Mouse (Mus musculus): Measurements from ENCODE around the gene Cyp4a14. TPM values are rescaled to one million over a fixed set of nuclear protein-coding genes. Genes with fewer than 3 reads are reported as not detected.
"Not testable (repeated sequence)": the region's sequence is repeated elsewhere in the genome, so short reads cannot be mapped to it uniquely, and the experiment has no call there.

Cyp4a14 gene
- polyA plus RNA-seq, 1 experiment from 2014 or later = not detected

GRCm38 (mm10) chr4:115473585-115473984 is 22.4 kb downstream of the Cyp4a14 start:
- DNase-seq; H3K9me3 ChIP-seq (ENCODE audit: control insufficient read depth, low read length); H3K27ac ChIP-seq (replicated peaks; ENCODE audit: low read depth, low read length); H3K36me3 ChIP-seq (ENCODE audit: control insufficient read depth, insufficient read depth, low read length); H3K9ac ChIP-seq (replicated peaks; ENCODE audit: low read length); H3K4me3 ChIP-seq (replicated peaks; ENCODE audit: low read depth, low read length); H3K4me1 ChIP-seq (ENCODE audit: control insufficient read depth, insufficient read depth, low read length); H3K27me3 ChIP-seq (ENCODE audit: control insufficient read depth, insufficient read depth, low read length); ATAC-seq (ENCODE audit: low FRiP score, low TSS enrichment); H3K4me2 ChIP-seq (ENCODE audit: low read length): not testable (repeated sequence)
- WGBS = 89% methylated on average over 3 of the region's 3 CpGs

GRCm38 (mm10) chr4:115452304-115452703 is 43.6 kb downstream of the Cyp4a14 start, which contains the start of gene Cyp4a30b:
Gene Cyp4a30b, plus strand, starts transcription at chr4:115452604.
- Histone ChIP-seq H3K4me3 (replicated peaks; ENCODE audit: low read depth, low read length) (no peak within 1 kb of the TSS), H3K4me1 (ENCODE audit: control insufficient read depth, insufficient read depth, low read length) (no peaks in the 10 kb centered on the region), H3K27ac (replicated peaks; ENCODE audit: low read depth, low read length) (no peak within 1 kb of the TSS), H3K4me2 (ENCODE audit: low read length) (no peak within 1 kb of the TSS), H3K9me3 (ENCODE audit: control insufficient read depth, low read length) (no peaks in the 10 kb centered on the region), H3K9ac (replicated peaks; ENCODE audit: low read length) (no peak within 1 kb of the TSS), H3K36me3 (ENCODE audit: control insufficient read depth, insufficient read depth, low read length) (no peaks in the 10 kb centered on the region), H3K27me3 (ENCODE audit: control insufficient read depth, insufficient read depth, low read length) (no peaks in the 10 kb centered on the region)
- DNase-seq (no peak), ATAC-seq (ENCODE audit: low FRiP score, low TSS enrichment) (no peak)
- 86% methylated on average over 3 of the region's 3 CpGs for WGBS

- no peaks in the 10 kb centered on the region for H3K9me3 ChIP-seq (ENCODE audit: control insufficient read depth, low read length)
- no peaks in the 10 kb centered on the region for H3K4me1 ChIP-seq (ENCODE audit: control insufficient read depth, insufficient read depth, low read length)
- H3K27ac ChIP-seq (replicated peaks; ENCODE audit: low read depth, low read length) = no peak overlapping the region
- H3K4me3 ChIP-seq (replicated peaks; ENCODE audit: low read depth, low read length) = no peak overlapping the region
- DNase-seq (no peak), ATAC-seq (ENCODE audit: low FRiP score, low TSS enrichment) (no peak)
- no peaks in the 10 kb centered on the region for H3K27me3 ChIP-seq (ENCODE audit: control insufficient read depth, insufficient read depth, low read length)
- WGBS = 75% methylated on average over 3 of the region's 3 CpGs
- H3K9ac ChIP-seq (replicated peaks; ENCODE audit: low read length) = no peak overlapping the region
- H3K4me2 ChIP-seq (ENCODE audit: low read length) = no peak overlapping the region
- H3K36me3 ChIP-seq (ENCODE audit: control insufficient read depth, insufficient read depth, low read length) = no peaks in the 10 kb centered on the region
These were observed 45.3 kb downstream of the Cyp4a14 start for GRCm38 (mm10) chr4:115450577-115451137.

Other genes starting within 250 kb of the Cyp4a14 start
- gene Cyp4a12a, start 197.1 kb downstream of the Cyp4a14 start, polyA plus RNA-seq (2014; fragmentation: Nextera tagmentation; extraction: Ambion mirVana) = not detected in 2 replicates
- gene Cyp4a12b, start 84.5 kb downstream of the Cyp4a14 start, polyA plus RNA-seq (2014; fragmentation: Nextera tagmentation; extraction: Ambion mirVana) = not detected in 2 replicates
- not detected in 2 replicates for gene Cyp4a30b, start 43.5 kb downstream of the Cyp4a14 start, polyA plus RNA-seq (2014; fragmentation: Nextera tagmentation; extraction: Ambion mirVana)
- not detected in 2 replicates for gene Cyp4a10, start 22.1 kb upstream of the Cyp4a14 start, polyA plus RNA-seq (2014; fragmentation: Nextera tagmentation; extraction: Ambion mirVana)
- gene Cyp4a31, start 67.5 kb upstream of the Cyp4a14 start, polyA plus RNA-seq (2014; fragmentation: Nextera tagmentation; extraction: Ambion mirVana) = not detected in 2 replicates
- gene Cyp4a32, start 104.8 kb upstream of the Cyp4a14 start, polyA plus RNA-seq (2014; fragmentation: Nextera tagmentation; extraction: Ambion mirVana) = not detected in 2 replicates
- 0.54 and 0.67 TPM in 2 replicates for gene Cyp4b1, start 151.6 kb upstream of the Cyp4a14 start, polyA plus RNA-seq (2014; fragmentation: Nextera tagmentation; extraction: Ambion mirVana)
- gene Efcab14, start 241.6 kb upstream of the Cyp4a14 start, polyA plus RNA-seq (2014; fragmentation: Nextera tagmentation; extraction: Ambion mirVana) = 16.3 and 25.4 TPM in 2 replicates